Mouse (Mus musculus) CH12.LX (cell line): Measurements from ENCODE around the gene Tbl1xr1. TPM values are rescaled to one million over a fixed set of nuclear protein-coding genes. Genes with fewer than 3 reads are reported as not detected.
A peak's percentile ranks its signal among the peaks of the same experiment; 100 is the strongest.

ENCODE experiments used
- DNase-seq: peaks from one replicate; pipeline ENCODE4 v3.0.0-alpha.2; 2013; ENCODE audit errors: extremely low read depth
- H3K27ac ChIP-seq: 2 replicates; pipeline ENCODE4 v1.5.1; 2012; ENCODE audit warnings: low read depth, mild to moderate bottlenecking, control low read depth, moderate library complexity; ENCODE audit not compliant: insufficient read depth
- H3K27me3 ChIP-seq: replicated peaks from 2 replicates; pipeline ENCODE3; 2012; ENCODE audit warnings: inconsistent platforms
- H3K36me3 ChIP-seq, 2 experiments: replicated peaks in 1 of 2; 2 replicates each; pipeline versions ENCODE3 to v1.6.1; 2012; ENCODE audit warnings: inconsistent platforms in 1 of 2, low read length in 1 of 2, mild to moderate bottlenecking in 1 of 2, mixed read lengths in 1 of 2, moderate library complexity in 1 of 2; ENCODE audit not compliant: control insufficient read depth in 1 of 2, insufficient read depth in 1 of 2
- H3K4me1 ChIP-seq, 2 experiments: 2 replicates each; pipeline ENCODE4 v1.6.1; 2012; ENCODE audit warnings: inconsistent platforms in 1 of 2, moderate library complexity in 1 of 2; ENCODE audit not compliant: insufficient read depth in 2 of 2, control insufficient read depth in 1 of 2
- H3K4me2 ChIP-seq: 2 replicates; pipeline ENCODE4 v1.6.1; 2012; ENCODE audit warnings: low read depth, mild to moderate bottlenecking, control low read depth; ENCODE audit not compliant: poor library complexity, insufficient read depth, severe bottlenecking
- H3K4me3 ChIP-seq, 3 experiments: fragments of 150-350 bp in 1 of 3; sonication (generic) in 1 of 3; replicated peaks in 1 of 3; 2 replicates each; pipeline versions ENCODE3 to v1.5.1; 2011 to 2012; ENCODE audit warnings: low read depth in 2 of 3, low read length in 2 of 3, mild to moderate bottlenecking in 2 of 3, moderate library complexity in 2 of 3, control low read depth in 1 of 3, improper control_type of control experiment in 1 of 3, inconsistent platforms in 1 of 3, mixed read lengths in 1 of 3; ENCODE audit not compliant: poor library complexity in 1 of 3
- H3K79me2 ChIP-seq: replicated peaks from 2 replicates; pipeline ENCODE4 v1.6.1; 2012; ENCODE audit warnings: mild to moderate bottlenecking, moderate library complexity; ENCODE audit not compliant: control insufficient read depth, poor library complexity, insufficient read depth, severe bottlenecking; ENCODE audit errors: extremely low read depth
- H3K9ac ChIP-seq: 2 replicates; pipeline ENCODE4 v1.6.1; 2012; ENCODE audit warnings: low read depth, mild to moderate bottlenecking, control low read depth, moderate library complexity; ENCODE audit not compliant: insufficient read depth
- H3K9me3 ChIP-seq: replicated peaks from 2 replicates; pipeline ENCODE3; 2012; ENCODE audit warnings: low read length, inconsistent platforms, mixed read lengths
- BHLHE40 ChIP-seq: IDR thresholded peaks from 2 replicates; pipeline ENCODE4 v1.6.1; 2011; ENCODE audit warnings: mild to moderate bottlenecking, low read depth, low read length, improper control_type of control experiment
- CHD1 ChIP-seq: IDR thresholded peaks from 2 replicates; pipeline ENCODE4 v1.6.1; 2012; ENCODE audit warnings: low read depth, low read length, improper control_type of control experiment, inconsistent platforms
- CHD2 ChIP-seq: IDR thresholded peaks from 2 replicates; pipeline ENCODE4 v1.6.1; 2011; ENCODE audit warnings: low read length, improper control_type of control experiment
- CTCF ChIP-seq, 2 experiments: IDR thresholded peaks in 1 of 2; conservative IDR thresholded peaks in 1 of 2; 2 replicates each; pipeline ENCODE4 v1.5.1; 2011 to 2012; ENCODE audit warnings: low read depth in 2 of 2, low read length in 2 of 2, improper control_type of control experiment in 1 of 2, inconsistent platforms in 1 of 2, mild to moderate bottlenecking in 1 of 2, moderate library complexity in 1 of 2
- E2F4 ChIP-seq: IDR thresholded peaks from 2 replicates; pipeline ENCODE4 v1.6.1; 2011; ENCODE audit warnings: low read depth, low read length, improper control_type of control experiment; ENCODE audit not compliant: insufficient replicate concordance
- ELF1 ChIP-seq: IDR thresholded peaks from 2 replicates; pipeline ENCODE4 v1.6.1; 2014; ENCODE audit warnings: low read depth, mild to moderate bottlenecking, inconsistent platforms, low read length, improper control_type of control experiment
- EP300 ChIP-seq: IDR thresholded peaks from 2 replicates; pipeline ENCODE4 v1.6.1; 2011; ENCODE audit warnings: low read length, improper control_type of control experiment
- ETS1 ChIP-seq: conservative IDR thresholded peaks from 2 replicates; pipeline ENCODE4 v1.6.1; 2012; ENCODE audit warnings: low read depth, mild to moderate bottlenecking, inconsistent platforms, low read length, improper control_type of control experiment, moderate library complexity
- GABPA ChIP-seq: IDR thresholded peaks from 2 replicates; pipeline ENCODE4 v1.6.1; 2012; ENCODE audit warnings: low read depth, low read length, improper control_type of control experiment, inconsistent platforms; ENCODE audit not compliant: insufficient replicate concordance
- HCFC1 ChIP-seq: IDR thresholded peaks from 2 replicates; pipeline ENCODE4 v1.6.1; 2012; ENCODE audit warnings: low read depth, mild to moderate bottlenecking, inconsistent platforms, low read length, improper control_type of control experiment
- IRF4 ChIP-seq: IDR thresholded peaks from 2 replicates; pipeline ENCODE4 v1.6.1; 2014; ENCODE audit warnings: low read depth, mild to moderate bottlenecking, inconsistent platforms, low read length, improper control_type of control experiment
- JUN ChIP-seq: IDR thresholded peaks from 2 replicates; pipeline ENCODE4 v1.6.1; 2011; ENCODE audit warnings: low read depth, mild to moderate bottlenecking, low read length, improper control_type of control experiment, moderate library complexity; ENCODE audit not compliant: insufficient read depth
- MAFK ChIP-seq: IDR thresholded peaks from 2 replicates; pipeline ENCODE4 v1.6.1; 2011; ENCODE audit warnings: low read length, improper control_type of control experiment; ENCODE audit not compliant: insufficient replicate concordance
- MAX ChIP-seq: IDR thresholded peaks from 2 replicates; pipeline ENCODE4 v1.6.1; 2011; ENCODE audit warnings: low read length, improper control_type of control experiment
- MAZ ChIP-seq: IDR thresholded peaks from 2 replicates; pipeline ENCODE4 v1.6.1; 2012; ENCODE audit warnings: low read depth, mild to moderate bottlenecking, inconsistent platforms, low read length, improper control_type of control experiment, moderate library complexity
- MEF2A ChIP-seq: IDR thresholded peaks from 2 replicates; pipeline ENCODE4 v1.6.1; 2014; ENCODE audit warnings: low read depth, mild to moderate bottlenecking, inconsistent platforms, low read length, improper control_type of control experiment, borderline replicate concordance
- MXI1 ChIP-seq: IDR thresholded peaks from 2 replicates; pipeline ENCODE4 v1.6.1; 2011; ENCODE audit warnings: mild to moderate bottlenecking, low read depth, low read length, improper control_type of control experiment
- MYC ChIP-seq: IDR thresholded peaks from 2 replicates; pipeline ENCODE4 v1.6.1; 2011; ENCODE audit warnings: low read depth, mild to moderate bottlenecking, improper control_type of control experiment, low read length
- NELFE ChIP-seq: IDR thresholded peaks from 2 replicates; pipeline ENCODE4 v1.6.1; 2011; ENCODE audit warnings: low read depth, low read length, improper control_type of control experiment
- NRF1 ChIP-seq: IDR thresholded peaks from 2 replicates; pipeline ENCODE4 v1.6.1; 2014; ENCODE audit warnings: low read depth, mild to moderate bottlenecking, inconsistent platforms, low read length, improper control_type of control experiment, moderate library complexity
- PAX5 ChIP-seq: IDR thresholded peaks from 2 replicates; pipeline ENCODE4 v1.6.1; 2012; ENCODE audit warnings: low read length, inconsistent platforms, mixed read lengths
- POLR2A ChIP-seq: IDR thresholded peaks from 2 replicates; pipeline ENCODE4 v1.6.1; 2011; ENCODE audit warnings: low read depth, mild to moderate bottlenecking, improper control_type of control experiment, low read length
- POLR2AphosphoS2 ChIP-seq: IDR thresholded peaks from 2 replicates; pipeline ENCODE4 v1.6.1; 2011; ENCODE audit warnings: low read depth, low read length, improper control_type of control experiment
- RAD21 ChIP-seq: IDR thresholded peaks from 2 replicates; pipeline ENCODE4 v1.6.1; 2011; ENCODE audit warnings: low read depth, mild to moderate bottlenecking, low read length, improper control_type of control experiment, moderate library complexity
- SIN3A ChIP-seq: IDR thresholded peaks from 2 replicates; pipeline ENCODE4 v1.6.1; 2012; ENCODE audit warnings: low read length, improper control_type of control experiment, inconsistent platforms
- SMC3 ChIP-seq: IDR thresholded peaks from 2 replicates; pipeline ENCODE4 v1.6.1; 2011; ENCODE audit warnings: low read depth, low read length, improper control_type of control experiment
- TBP ChIP-seq: conservative IDR thresholded peaks from 2 replicates; pipeline ENCODE4 v1.6.1; 2011; ENCODE audit warnings: low read depth, low read length, improper control_type of control experiment
- TCF12 ChIP-seq: IDR thresholded peaks from 2 replicates; pipeline ENCODE4 v1.6.1; 2014; ENCODE audit warnings: low read depth, mild to moderate bottlenecking, inconsistent platforms, low read length, improper control_type of control experiment
- UBTF ChIP-seq: IDR thresholded peaks from 2 replicates; pipeline ENCODE4 v1.6.1; 2012; ENCODE audit warnings: low read depth, mild to moderate bottlenecking, inconsistent platforms, low read length, improper control_type of control experiment, moderate library complexity
- USF1 ChIP-seq: IDR thresholded peaks from 2 replicates; pipeline ENCODE4 v1.6.1; 2014; ENCODE audit warnings: low read depth, mild to moderate bottlenecking, inconsistent platforms, low read length, improper control_type of control experiment
- USF2 ChIP-seq: conservative IDR thresholded peaks from 2 replicates; pipeline ENCODE4 v1.6.1; 2011; ENCODE audit warnings: low read depth, low read length, improper control_type of control experiment
- ZC3H11A ChIP-seq: IDR thresholded peaks from 2 replicates; pipeline ENCODE4 v1.6.1; 2012; ENCODE audit warnings: low read depth, mild to moderate bottlenecking, inconsistent platforms, low read length, improper control_type of control experiment
- ZKSCAN1 ChIP-seq: IDR thresholded peaks from 2 replicates; pipeline ENCODE4 v1.6.1; 2012; ENCODE audit warnings: low read depth, inconsistent platforms, low read length, improper control_type of control experiment, borderline replicate concordance
- ZMIZ1 ChIP-seq: IDR thresholded peaks from 2 replicates; pipeline ENCODE4 v1.6.1; 2012; ENCODE audit warnings: low read depth, mild to moderate bottlenecking, inconsistent platforms, low read length, improper control_type of control experiment
- ZNF384 ChIP-seq: IDR thresholded peaks from 2 replicates; pipeline ENCODE4 v1.6.1; 2012; ENCODE audit warnings: low read depth, low read length, improper control_type of control experiment, inconsistent platforms
- dilution Hi-C: fragments of 300-500 bp; cut with MboI; formaldehyde crosslinking; loops from 2 replicates; pipeline ENCODE4 v1.14.3; 2020; ENCODE audit warnings: low sequenced_read_pairs; ENCODE audit not compliant: extremely low pct_unique_long_range_greater_than_20kb, extremely low pct_ligation_motif_present
- in situ Hi-C: fragments of 300-500 bp; cut with MboI; formaldehyde crosslinking; loops from 3 replicates; pipeline ENCODE4 v1.14.3; 2019; ENCODE audit warnings: low sequenced_read_pairs, low pct_ligation_motif_present, low pct_unique_long_range_greater_than_20kb, mixed read lengths
- polyA plus RNA-seq: library from polyadenylated mRNA; unstranded; fragments of >175 nt; gene quantifications from 2 replicates; pipeline ENCODE4 v1.2.1, GENCODE M21; 2012; ENCODE audit warnings: low read depth; ENCODE audit not compliant: insufficient read length
- total RNA-seq, 2 experiments: library from RNA; depleted of rRNA; stranded (reverse); fragments of 300-350 nt in 1 of 2; fragments of >200 nt in 1 of 2; gene quantifications; 2 replicates each; pipeline ENCODE4 v1.2.3; 2012 to 2014

The Tbl1xr1 gene
- total and polyA plus RNA-seq, 3 experiments = 33.7 to 39.9 (median 38.3) TPM

- in situ Hi-C loops (no loop called here), dilution Hi-C loops (no loop called here)
- Histone ChIP-seq H3K27ac (peak overlapping the region; percentile 48), H3K4me1 (peaks cover 13 to 38% of the 10 kb centered on the region in 2 experiments), H3K4me2 (peak overlapping the region; percentile 77), H3K9me3 (no peaks in the 10 kb centered on the region), H3K4me3 (peak overlapping the region; percentile 64 to 89 (median 78)), H3K79me2 (peaks cover 39% of the 10 kb centered on the region), H3K27me3 (no peaks in the 10 kb centered on the region), H3K36me3 (peaks cover 5 to 14% of the 10 kb centered on the region in 2 experiments), H3K9ac (peak overlapping the region; percentile 78)
- TF ChIP-seq MAX = 0 out of 2 replicates have a peak, but pooled peaks have one; percentile 21
- TF ChIP-seq MXI1 = peak; percentile 52
- TF ChIP-seq EP300 = 0 out of 2 replicates have a peak, but pooled peaks have one; percentile 12
- no peak for TF ChIP-seq ZKSCAN1
- TF ChIP-seq USF2 = no peak
- peak; percentile 96 for TF ChIP-seq MAZ
- TF ChIP-seq TCF12 = peak; percentile 64; the same call in 1 of the 2 replicates
- no peak for TF ChIP-seq E2F4
- no peak for TF ChIP-seq ZC3H11A
- TF ChIP-seq SMC3 = no peak; the same call in none of the 2 replicates
- TF ChIP-seq HCFC1 = peak; percentile 50; the same call in 1 of the 2 replicates
- no peak for TF ChIP-seq TBP
- TF ChIP-seq GABPA = no peak
- TF ChIP-seq NRF1 = 0 out of 2 replicates have a peak, but pooled peaks have one; percentile 30
- peak; percentile 98 for TF ChIP-seq CHD2
- TF ChIP-seq ETS1 = peak; percentile 39
- no peak for TF ChIP-seq POLR2AphosphoS2
- TF ChIP-seq MEF2A = 0 out of 2 replicates have a peak, but pooled peaks have one; percentile 13
- peak; percentile 43; the same call in 1 of the 2 replicates for TF ChIP-seq ZMIZ1
- no peak; the same call in 1 of the 2 replicates for TF ChIP-seq BHLHE40
- no peak for TF ChIP-seq MAFK
- TF ChIP-seq ZNF384 = no peak
- TF ChIP-seq CHD1 = no peak
- peak; percentile 15; the same call in 1 of the 2 replicates for TF ChIP-seq ELF1
- TF ChIP-seq CTCF (conservative IDR thresholded peaks at IDR 0.05 in 1 of 2, IDR thresholded peaks at IDR 0.05 in 1 of 2; ENCODE audit: low read depth in 2 of 2, low read length in 2 of 2) = no peak
- TF ChIP-seq SIN3A = no peak; the same call in 1 of the 2 replicates
- peak; percentile 81 for TF ChIP-seq UBTF
- no peak for TF ChIP-seq MYC
- TF ChIP-seq JUN = no peak
- TF ChIP-seq IRF4 = peak; percentile 40; the same call in 1 of the 2 replicates
- peak; percentile 47; the same call in 1 of the 2 replicates for TF ChIP-seq POLR2A
- peak; percentile 58; the same call in 1 of the 2 replicates for TF ChIP-seq NELFE
- TF ChIP-seq USF1 = no peak
- no peak for TF ChIP-seq PAX5
- peak; percentile 6 for TF ChIP-seq RAD21
- peak; percentile 94 for DNase-seq
Observed at GRCm38 (mm10) chr3:22075887-22076560, 428 bp upstream of the Tbl1xr1 start.
